Mouse (Mus musculus) heart, adult 2 months (tissue): ENCODE results near the gene Mmp24.

Experiments
- CTCF ChIP-seq: fragments of 200-600 bp; IDR thresholded peaks from 2 replicates; pipeline ENCODE4 v1.8.1; 2022; ENCODE audit warnings: antibody characterized with exemption, mild to moderate bottlenecking, moderate library complexity
- EP300 ChIP-seq: fragments of 200-500 bp; IDR thresholded peaks from 2 replicates; pipeline ENCODE4 v1.6.1; 2011; ENCODE audit warnings: low read depth, low read length, control low read depth; ENCODE audit not compliant: insufficient read depth
- POLR2A ChIP-seq: fragments of 200-500 bp; IDR thresholded peaks from 2 replicates; pipeline ENCODE4 v1.6.1; 2011; ENCODE audit warnings: mild to moderate bottlenecking, low read depth, low read length, control low read depth; ENCODE audit not compliant: insufficient read depth

DNA sequence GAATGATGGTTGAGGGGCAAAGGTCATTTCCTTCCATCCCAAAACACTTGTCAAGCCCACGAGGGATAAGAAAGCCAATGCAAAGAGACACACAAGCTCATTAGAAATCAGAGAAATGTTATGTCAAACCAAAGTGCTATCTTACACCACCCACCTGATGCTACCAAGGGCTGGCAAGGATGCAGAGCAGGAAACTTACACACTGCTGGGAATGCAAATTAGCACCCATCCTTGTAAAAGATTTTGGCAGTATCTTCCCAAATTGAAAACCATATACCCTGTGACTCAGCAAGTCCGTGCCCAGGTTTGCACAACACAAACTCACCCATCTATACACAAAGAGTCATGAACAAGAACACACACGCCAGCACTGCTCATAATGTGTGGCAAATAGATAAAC, 29.7 kb upstream of the Mmp24 start:
- TF ChIP-seq CTCF = no peak
- TF ChIP-seq POLR2A = no peak
- TF ChIP-seq EP300 = no peak
